Mouse (Mus musculus): ENCODE results near the gene Slc9a2.
"Not testable (repeated sequence)": the region's sequence is repeated elsewhere in the genome, so short reads cannot be mapped to it uniquely, and the experiment has no call there.

Slc9a2 gene

DNA sequence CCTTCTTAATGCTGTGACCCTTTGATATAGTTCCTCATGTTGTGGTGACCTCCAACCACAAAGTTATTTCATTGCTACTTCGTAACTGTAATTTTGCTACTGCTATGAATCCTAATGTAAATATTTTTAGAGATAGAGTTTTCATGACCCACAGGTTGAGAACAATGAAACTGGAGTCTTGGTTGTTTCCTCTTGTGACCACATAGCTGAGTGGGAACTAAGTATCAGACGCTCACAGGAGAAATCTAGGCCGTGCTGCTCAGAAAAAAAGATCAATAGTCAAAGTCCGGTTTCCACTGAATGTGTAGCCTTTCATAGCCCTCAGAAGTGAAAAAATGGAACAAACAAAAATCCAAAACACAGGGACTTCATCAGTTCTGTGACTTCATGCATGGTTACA is 24.7 kb downstream of the Slc9a2 start:
- in situ Hi-C loops (cut with MboI; ENCODE audit: low sequenced_read_pairs), result no loop called here

DNA sequence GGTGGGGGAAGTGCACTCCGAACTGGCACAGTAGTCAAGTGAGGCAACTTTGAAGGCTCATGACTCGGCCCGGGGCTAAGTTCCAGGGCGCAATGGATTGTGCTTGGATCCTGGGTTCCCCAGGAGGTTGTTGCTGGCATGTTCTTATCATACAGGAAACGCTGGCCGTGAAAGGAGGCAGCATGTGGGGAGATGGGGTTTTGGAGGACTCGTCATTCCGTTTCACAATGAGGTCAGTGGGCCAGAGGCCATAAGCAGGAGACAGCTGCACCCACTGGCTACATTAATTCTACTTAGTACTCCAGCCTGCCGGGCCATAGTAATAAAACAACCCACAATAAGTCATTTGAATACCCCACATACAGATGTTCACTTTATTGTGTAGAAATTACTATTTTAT is 34.6 kb downstream of the Slc9a2 start:
- in situ Hi-C loops (cut with MboI; ENCODE audit: low sequenced_read_pairs), result no loop called here

DNA sequence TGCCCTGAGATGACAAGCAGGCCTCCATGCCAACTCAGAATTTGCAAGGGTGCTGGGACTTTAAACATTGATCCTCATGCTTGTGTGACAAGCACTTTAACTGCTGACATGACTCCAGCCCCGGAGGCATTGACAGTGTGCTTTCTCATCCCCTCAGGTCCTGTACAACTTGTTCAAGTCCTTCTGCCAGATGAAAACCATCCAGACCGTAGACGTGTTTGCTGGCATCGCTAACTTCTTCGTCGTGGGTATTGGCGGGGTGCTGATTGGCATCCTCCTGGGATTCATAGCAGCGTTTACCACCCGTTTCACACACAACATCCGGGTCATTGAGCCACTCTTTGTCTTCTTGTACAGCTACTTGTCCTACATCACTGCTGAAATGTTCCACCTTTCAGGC is 45.7 kb downstream of the Slc9a2 start:
- in situ Hi-C loops (cut with MboI; ENCODE audit: low sequenced_read_pairs), result no loop called here

DNA sequence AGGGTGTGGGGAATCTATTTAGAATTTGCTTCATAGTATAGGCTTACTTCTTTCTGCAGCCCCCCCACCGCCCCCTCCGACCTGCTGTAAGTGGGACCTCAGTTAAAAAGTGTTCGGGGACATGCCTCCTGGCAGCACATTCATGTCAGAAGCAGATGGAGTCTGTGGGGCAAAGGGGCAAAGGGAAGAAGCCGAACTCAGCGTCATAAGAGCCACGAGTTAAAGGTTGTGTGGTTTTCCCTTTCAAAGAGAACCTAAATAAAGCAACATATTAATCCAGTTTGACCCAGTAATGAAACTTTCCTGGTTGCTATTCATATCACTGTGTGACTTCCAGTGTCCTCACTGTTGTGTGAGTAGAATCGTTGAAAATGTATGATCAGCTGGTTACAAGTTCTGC is 47.0 kb downstream of the Slc9a2 start:
- in situ Hi-C loops (cut with MboI; ENCODE audit: low sequenced_read_pairs), result no loop called here

DNA sequence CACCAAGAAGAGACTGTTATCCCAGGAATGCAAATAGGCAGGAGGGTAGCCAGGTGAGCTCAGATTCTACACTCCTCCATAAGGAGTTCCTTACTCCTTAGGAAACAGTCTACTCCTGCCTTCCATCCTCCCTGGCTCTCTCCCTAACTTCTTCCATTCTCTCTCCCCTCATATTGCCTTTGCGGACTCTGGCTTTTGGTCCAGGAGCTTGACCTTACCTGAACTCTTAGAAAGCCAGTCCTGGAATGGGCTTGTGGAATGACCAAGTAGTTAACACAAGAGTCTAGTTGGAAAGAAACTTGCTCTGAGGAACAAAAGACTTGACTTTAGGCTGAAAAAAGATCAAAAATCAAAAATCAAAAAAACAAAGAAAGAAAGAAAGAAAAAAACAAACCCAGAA is 48.3 kb downstream of the Slc9a2 start:
- in situ Hi-C loops (cut with MboI; ENCODE audit: low sequenced_read_pairs), result no loop called here

DNA sequence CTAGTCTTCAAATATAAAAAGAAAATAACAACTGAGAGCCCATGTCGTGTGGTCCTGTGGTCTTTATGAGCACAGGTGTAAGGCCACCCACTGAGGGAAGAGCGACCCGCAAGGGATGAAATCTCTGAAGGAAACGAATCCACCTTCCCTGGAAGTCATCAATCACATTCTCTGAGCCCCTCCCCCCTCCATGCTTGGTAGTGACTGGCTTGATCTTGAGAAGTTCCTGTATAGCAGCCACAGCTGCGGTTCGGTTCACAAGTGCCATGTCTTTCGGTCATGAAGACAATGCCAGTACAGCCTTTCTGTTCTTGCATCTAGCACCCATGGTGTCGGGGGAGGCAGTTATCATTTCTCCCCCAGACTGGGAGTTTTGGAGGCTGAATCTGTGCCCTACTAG is 57.3 kb downstream of the Slc9a2 start:
- in situ Hi-C loops (cut with MboI; ENCODE audit: low sequenced_read_pairs), result no loop called here

DNA sequence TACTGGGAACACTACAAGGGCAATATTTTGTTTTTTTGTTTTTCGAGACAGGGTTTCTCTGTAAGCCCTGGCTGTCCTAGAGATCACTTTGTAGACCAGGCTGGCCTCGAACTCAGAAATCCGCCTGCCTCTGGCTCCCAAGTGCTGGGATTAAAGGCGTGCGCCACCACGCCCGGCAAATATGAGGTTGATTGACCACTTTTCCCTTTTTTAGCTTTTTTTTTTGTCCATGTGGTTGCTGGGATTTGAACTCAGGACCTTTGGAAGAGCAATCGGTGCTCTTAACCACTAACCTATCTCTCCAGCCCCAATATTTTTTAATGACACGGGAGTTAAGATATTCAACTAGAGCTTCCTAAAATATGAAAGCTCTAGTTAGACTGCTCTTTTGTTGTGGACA is 57.9 kb downstream of the Slc9a2 start:
- in situ Hi-C loops (cut with MboI; ENCODE audit: low sequenced_read_pairs), result not testable (repeated sequence)

DNA sequence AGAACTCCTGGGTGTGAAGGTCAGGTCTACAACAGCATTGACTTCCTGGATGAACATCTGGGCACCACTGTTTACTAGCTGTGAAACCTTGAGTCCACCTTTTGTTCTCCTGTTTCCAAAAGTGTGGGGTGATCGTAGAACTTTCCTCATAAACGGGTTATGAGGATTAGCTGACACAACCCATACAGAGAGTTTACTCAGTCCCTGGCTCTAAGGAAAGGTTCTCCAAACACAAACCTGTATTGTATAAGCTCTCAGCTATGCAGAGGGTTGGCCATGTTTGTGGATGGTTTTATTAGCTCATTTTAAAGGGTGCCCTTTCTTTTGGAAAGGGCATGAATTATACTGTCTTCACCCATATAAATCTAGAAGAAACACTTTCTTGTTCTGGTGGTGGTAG is 60.4 kb downstream of the Slc9a2 start:
- in situ Hi-C loops (cut with MboI; ENCODE audit: low sequenced_read_pairs), result no loop called here

DNA sequence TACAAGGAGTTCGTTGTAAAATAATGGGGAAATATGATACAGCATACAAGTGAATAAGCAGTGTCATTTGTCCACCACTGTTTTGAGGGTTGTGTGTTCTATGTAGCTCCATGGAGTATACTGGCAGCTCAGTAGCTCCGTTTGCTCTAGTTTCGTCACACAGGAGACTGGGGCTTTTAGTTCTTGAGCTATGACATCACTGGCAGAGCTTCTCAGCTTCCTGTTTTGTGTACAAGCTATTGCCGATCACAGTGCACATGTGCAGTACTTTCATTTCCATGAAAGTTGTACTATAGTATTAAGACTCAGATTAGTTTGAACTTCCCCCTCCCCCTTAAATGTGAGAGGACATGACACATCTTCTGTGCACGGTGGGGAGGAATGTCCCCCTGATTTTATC is 65.7 kb downstream of the Slc9a2 start:
- in situ Hi-C loops (cut with MboI; ENCODE audit: low sequenced_read_pairs), result no loop called here

DNA sequence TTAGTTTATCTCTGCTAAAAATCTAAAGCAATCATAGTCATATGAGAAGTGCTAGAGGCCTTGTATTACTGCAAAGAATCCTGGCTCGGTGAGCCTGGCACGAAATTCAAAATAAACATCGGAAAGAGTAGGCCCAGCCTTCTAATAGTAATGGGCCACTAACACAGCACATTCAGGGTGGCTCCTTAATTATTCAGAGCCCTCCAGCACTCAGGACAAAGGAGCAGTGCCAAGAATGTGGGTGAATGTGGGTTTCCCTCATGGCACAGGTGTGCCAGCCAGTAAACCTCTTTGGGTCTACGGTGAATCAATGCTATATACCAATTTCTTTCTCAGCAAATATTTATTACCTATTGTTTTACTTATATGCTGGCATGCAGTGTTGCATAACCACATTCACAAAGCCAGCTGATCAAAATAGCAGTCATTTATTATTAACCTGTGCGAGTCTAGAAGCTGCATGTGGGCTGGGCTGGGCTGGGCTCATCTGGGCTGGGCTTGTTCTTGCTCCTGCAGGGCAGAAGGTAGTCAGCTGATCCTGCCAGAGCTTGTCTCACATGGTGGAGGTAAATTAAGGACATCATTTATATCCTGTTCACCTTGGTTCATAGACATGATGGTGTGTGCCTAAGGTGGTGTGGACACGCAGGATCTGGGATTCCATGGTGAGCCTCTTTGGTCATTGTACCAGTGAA is 79.5 kb downstream of the Slc9a2 start:
- in situ Hi-C loops (cut with MboI; ENCODE audit: low sequenced_read_pairs), result no loop called here

DNA sequence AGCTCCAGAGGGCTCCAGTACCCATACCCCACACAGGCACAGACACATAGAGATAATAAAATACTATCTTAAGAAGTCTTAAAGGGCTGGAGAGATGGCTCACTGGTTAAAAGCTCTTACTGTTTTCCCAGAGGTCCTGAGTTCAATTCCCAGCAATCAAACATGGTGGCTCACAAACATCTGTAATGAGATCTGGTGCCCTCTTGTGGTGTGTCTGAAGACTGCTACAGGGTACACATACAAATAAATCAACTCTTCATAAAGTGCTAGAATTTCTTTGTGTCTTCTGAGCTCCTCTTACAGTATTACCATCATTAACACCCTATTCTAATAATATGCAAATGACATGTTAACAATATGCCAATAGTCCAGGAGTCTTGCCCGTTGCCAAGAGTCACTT is 83.7 kb downstream of the Slc9a2 start:
- in situ Hi-C loops (cut with MboI; ENCODE audit: low sequenced_read_pairs), result no loop called here

DNA sequence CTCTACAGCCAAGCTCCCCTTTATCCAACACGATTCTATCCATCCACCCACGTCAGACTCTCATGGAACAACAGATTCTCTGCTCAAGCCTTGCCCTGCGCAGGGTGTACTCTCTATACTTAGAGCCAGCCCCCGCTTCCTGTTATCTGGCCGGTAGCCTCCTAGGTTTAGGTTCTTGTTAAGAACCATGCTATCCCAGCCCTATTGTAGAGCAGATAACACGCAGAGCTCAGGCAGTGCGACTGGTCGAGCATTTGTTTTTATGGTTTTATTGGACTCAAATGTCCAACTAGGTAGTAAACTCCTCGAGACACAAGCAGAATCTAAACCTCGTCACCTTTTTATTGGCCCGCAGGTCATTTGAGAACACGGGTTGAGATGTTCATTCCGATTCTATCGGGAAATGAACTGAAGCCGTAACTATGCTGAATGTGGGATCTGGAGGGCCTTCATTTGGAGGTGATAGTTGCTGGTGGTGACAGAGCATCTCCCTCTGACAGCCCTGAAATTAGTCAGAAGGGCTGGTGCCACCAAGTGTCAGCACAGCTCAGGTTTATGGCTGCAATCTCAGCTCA is 84.4 kb downstream of the Slc9a2 start:
- in situ Hi-C loops (cut with MboI; ENCODE audit: low sequenced_read_pairs), result no loop called here

DNA sequence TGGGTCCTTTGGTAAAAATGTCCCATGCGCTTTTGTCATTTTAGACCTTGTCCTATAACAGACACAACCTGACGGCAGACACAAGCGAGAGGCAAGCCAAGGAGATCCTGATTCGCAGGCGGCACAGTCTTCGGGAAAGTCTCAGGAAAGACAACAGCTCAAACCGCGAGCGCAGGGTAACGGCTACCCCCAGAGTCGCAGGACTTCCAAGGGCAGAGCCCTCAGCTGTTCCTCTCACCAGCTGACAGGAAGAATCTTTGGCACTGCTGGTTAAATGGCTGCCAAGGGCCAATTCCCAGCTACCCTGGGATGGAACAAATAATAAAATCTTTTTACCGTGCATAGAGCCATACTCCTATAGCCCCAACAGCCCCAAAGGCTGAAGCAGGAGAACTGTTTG is 85.1 kb downstream of the Slc9a2 start:
- in situ Hi-C loops (cut with MboI; ENCODE audit: low sequenced_read_pairs), result no loop called here

DNA sequence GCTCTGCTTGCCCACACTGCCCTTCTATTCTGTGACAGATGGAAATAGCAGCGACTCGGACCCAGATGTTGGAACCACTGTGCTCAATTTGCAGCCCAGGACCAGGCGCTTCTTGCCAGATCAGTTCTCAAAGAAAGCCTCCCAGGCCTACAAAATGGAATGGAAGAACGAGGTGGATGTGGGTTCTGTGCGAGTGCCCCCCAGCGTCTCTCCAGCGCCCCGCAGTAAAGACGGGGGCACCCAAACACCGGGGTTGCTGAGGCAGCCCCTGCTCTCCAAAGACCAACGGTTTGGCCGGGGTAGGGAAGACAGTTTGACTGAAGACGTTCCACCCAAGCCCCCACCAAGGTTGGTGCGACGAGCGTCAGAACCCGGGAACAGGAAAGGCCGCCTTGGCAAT is 87.2 kb downstream of the Slc9a2 start:
- in situ Hi-C loops (cut with MboI; ENCODE audit: low sequenced_read_pairs), result no loop called here

DNA sequence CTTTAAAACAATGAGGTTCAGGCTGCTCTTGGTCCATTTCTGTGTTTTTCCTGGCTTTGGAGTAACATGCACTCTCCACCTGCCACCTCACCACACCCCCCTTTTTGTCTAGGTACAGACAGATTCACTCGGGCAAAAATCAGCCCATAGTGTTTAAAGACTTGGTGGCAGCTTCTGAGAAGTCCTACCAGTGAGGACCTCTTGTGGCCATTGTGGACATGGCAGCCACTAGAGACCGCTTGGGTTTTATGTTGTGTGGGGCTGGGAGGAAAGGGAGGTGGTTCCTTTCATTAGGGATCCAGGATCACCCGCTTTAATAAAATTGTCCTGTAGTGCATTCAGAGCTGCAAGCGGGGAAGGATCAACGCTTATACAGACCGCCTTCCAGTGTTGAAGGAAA is 88.2 kb downstream of the Slc9a2 start:
- in situ Hi-C loops (cut with MboI; ENCODE audit: low sequenced_read_pairs), result no loop called here

DNA sequence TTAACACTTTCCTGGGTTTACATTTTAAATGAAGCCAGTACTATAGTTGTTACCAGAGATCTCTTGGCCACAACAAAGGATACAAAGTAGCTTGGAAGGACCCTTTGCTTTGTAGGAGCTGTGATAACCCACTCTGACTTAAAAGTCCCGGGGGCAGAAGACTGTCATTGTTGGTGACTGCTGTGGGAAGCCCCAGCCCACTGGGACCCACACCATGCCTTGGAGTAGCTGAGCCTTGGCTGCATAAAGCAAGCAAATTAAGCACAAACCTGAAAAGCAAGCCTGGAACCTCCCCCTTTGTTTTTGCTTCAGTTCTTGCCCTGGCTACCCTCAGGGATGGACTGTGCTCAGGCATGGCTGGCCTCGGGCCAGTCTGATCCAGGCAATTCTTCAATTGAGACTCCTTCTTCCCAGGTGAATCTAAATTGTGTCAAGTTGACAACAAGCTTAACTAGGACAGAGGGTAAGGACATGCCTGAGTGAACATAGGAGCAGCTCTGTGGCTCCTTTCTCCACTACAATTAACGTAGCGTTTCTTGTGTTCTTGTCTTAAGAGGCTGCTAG is 89.0 kb downstream of the Slc9a2 start:
- in situ Hi-C loops (cut with MboI; ENCODE audit: low sequenced_read_pairs), result no loop called here

DNA sequence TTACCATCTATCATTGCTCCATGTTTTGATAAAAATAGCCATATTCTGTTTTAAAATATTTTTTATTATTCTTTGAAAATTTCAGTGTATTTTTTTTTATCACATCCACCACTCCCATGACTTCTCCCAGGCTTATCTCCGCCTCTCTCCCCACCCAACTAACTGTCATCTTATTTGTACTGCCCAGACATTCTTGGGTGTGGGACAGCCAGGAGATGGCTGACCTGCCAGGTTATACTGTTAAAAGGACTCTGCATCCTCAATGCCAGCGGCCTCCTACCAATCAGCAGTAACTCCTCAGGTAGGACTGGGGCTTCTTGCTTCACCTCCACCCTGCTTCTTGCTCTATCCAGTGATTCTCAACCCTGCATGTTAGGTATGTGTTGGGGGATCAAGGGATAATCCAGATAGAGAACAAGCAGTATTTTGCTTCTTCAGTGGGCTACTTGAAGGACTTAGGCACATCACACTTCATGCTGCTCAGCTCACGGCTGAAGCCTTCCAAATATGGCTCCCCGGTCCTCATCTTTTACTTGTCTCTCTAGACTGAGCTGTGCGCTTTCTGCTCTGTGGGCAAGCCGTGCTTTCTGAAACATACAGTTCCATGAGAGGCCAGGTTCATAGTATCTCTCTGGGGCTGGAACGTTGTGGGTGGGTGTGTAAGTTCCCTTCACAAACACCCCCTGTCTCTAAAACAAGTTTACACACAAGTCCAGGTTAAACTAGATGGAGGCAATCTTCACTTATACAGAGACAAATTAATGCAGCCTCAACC is 91.0 kb downstream of the Slc9a2 start:
- in situ Hi-C loops (cut with MboI; ENCODE audit: low sequenced_read_pairs), result no loop called here

DNA sequence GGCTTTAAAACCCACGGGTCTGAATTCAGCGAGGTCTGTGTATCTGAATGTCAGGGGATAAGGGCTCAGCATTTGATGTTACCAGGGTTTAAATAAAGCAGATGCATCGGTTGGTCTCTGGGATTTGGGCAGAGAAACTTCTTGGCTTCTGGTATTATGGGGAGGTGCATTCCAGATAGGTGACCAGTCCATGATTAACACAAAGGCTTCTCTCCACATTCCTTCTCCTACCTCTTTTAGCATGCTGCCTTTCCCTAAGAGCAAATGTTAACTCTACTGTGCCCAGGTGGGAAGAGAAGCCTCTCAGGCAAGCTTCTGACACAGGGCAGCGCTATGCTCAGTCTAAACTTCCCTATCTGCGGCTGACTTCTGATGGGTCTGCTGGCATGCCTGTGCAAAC is 92.9 kb downstream of the Slc9a2 start:
- in situ Hi-C loops (cut with MboI; ENCODE audit: low sequenced_read_pairs), result no loop called here

DNA sequence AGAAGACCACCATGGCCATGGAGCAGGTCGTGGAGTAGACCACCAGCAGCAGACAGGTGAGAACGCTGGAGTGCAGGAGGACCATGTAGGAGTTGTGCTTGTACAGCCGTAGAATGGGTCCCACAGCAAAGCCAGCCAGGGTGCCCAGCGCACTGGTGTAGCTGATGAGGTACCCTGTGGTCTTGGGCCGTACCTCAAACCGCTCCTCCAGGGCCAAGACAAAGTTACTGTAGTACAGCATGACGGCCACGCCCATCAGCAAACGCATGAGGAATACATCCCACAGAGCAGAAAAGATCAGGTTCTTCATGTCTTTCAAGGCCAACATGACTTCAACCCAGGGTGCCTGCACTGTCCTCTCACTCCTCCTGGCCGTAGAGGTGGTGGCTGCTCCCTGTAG is 93.7 kb downstream of the Slc9a2 start:
- in situ Hi-C loops (cut with MboI; ENCODE audit: low sequenced_read_pairs), result no loop called here

DNA sequence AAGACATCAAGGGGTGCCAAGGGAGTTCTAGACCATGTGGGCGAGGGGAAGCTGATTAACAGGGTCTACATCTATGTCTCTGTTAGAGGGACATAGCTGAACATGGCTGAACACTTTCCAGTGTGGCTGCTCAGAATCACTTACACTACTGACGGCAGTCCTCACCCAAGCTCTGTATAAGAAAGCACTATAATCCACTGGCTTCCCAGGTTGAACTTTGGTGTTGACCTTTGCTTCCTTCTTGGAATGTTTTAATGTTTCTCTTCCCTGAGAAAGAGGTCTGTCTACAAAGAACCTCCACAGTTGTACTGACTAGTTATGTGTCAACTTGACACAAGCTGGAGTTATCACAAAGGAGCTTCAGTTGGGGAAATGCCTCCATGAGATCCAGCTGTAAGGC is 95.7 kb downstream of the Slc9a2 start:
- in situ Hi-C loops (cut with MboI; ENCODE audit: low sequenced_read_pairs), result no loop called here

DNA sequence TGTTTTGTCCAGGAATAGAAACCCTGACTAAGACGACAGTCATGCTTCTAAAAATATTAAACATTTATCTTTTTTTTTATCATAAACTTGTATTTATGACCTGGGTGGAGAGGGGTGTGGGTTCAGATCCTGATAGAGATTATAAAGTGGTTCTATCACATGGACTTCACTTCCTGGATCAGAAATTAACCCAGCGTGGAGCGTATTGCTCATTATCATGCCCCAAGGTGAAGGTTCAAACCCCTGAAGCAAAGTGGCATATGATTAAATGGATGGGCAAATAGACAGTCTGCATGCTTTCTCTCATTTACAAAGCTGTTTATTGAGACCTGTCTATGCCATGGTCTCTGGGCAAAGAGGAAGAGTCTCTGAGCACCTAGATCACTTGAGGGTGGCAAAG is 96.4 kb downstream of the Slc9a2 start:
- in situ Hi-C loops (cut with MboI; ENCODE audit: low sequenced_read_pairs), result no loop called here

DNA sequence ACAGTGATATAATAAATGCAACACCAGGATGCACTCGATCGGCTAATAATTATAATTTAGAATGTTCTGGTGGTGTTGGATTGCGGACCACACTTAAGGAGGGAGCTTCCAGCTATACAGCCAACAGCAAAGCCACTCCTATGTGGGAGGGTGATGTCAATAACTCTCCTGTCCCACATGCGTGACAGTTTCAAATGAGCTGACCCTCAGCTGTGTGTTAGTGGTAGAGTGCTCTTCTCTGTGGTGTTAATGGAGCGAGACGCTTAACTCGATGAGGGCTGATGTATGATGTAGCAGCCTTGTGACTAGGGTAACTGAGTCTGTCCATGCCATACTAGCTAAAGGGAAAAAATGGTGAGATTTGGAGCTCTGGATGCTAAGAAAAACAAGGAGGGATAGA is 103.1 kb downstream of the Slc9a2 start:
- in situ Hi-C loops (cut with MboI; ENCODE audit: low sequenced_read_pairs), result no loop called here

Data from CH12F3 (cell line).